Mouse (Mus musculus): ENCODE measurements around the gene Cryaa.

DNA sequence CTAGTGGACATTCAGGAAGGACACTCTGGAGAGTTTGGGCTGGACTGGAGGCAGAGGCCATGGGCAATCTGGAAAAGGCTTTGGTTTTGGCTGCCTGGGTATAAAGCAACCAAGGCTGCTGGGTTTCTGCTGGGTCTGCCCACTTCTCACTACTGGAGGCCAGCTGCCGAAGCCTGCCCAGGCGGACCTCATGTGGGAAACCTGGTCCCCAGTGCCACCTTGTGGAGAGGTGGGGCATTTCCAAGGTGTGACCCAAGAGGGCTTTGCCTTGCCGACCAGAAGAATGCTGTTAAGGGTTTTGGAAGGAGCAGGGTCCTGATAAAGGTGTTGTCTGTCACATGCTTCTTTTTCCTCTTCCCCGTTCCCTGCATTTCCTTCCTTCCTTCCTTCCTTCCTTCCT lies 12.8 kb upstream of the Cryaa start:
- peak; percentile 51; the same call in 1 of the 2 replicates for TF ChIP-seq CTCF (IDR thresholded peaks at IDR 0.05; ENCODE audit: low read depth, low read length)
- TF ChIP-seq GATA2 (IDR thresholded peaks at IDR 0.05; ENCODE audit: borderline replicate concordance, low read depth, low read length), result no peak
- TF ChIP-seq TAL1 (conservative IDR thresholded peaks at IDR 0.05; ENCODE audit: low read depth, low read length), result no peak

Measured in G1E (cell line).